Mouse (Mus musculus) left cerebral cortex, adult 8-10 months (tissue): Measurements from ENCODE around the gene Rhpn2. TPM values are rescaled to one million over a fixed set of nuclear protein-coding genes. Genes with fewer than 3 reads are reported as not detected.

ENCODE experiments used
- DNase-seq, 2 experiments: peaks; one replicate each; pipeline ENCODE4 v3.0.0; 2022; ENCODE audit warnings: low spot score in 2 of 2
- total RNA-seq, 4 experiments: library from RNA; stranded (reverse); gene quantifications; 2 replicates each; pipeline ENCODE4 v1.2.4; 2022

Rhpn2 gene
- total RNA-seq, 4 experiments from 2014 or later, result 5.5 to 8.2 (median 7.1) TPM

DNA sequence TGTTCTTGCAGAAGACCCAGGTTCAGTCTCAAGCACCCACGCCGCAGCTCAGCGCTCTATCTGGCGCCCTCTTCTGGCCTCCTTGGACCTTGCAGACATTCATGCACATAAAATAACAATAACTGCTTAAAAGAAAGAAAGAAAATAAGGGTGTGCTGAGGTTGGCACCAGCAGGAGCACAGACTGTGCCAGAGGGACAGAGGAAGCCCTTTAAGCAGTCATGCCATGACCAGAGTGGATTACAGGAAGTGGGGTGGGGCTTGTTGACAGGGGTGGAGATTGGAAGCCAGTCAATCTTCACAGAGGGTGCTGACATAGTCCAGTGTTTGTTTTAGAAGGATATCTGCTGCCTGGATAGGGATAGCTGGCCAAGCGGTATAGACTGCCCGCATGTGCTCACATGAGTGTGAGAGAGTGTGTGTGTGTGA, 52.6 kb downstream of the Rhpn2 start:
- DNase-seq, result no peak

DNA sequence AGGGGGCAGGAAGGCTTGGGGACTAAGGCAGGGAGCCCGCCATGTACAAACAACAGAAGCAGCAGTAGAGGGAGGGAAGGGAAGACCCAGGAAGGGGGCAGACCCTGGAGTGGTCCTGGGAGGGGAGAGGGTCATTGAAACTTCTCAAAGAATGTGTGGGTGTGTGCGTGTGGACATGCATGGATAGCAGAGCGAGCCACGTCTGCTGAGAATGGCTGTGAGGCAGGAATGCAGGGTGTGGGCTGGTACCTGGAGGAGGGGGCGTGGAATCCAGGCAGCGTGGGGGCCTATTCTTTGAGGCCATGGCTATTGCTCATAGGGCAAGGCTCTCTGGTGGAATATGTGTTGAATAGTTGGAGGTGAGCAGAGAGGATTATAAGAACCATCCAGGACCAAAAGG, 54.7 kb downstream of the Rhpn2 start:
- DNase-seq, result no peak

DNA sequence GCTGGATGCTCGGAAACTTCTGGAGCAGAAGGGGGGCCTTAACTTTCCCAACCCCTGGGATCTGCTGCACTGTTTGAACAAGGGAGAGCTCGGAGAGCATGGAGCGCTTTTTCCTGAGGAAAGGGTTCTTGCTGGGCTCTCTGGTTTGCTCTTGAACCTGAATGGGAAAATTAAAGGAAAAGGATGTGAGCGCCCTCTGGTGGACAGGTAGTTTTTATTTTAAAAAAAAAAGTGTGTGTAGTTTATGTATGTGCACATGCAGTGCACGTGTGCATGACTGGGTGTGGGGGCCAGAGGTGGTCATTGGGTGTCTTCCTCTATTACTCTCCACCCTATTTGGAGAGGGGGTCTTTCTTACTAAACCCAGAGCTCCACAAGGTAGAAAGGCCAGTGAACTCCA, 59.0 kb downstream of the Rhpn2 start:
- no peak for DNase-seq

DNA sequence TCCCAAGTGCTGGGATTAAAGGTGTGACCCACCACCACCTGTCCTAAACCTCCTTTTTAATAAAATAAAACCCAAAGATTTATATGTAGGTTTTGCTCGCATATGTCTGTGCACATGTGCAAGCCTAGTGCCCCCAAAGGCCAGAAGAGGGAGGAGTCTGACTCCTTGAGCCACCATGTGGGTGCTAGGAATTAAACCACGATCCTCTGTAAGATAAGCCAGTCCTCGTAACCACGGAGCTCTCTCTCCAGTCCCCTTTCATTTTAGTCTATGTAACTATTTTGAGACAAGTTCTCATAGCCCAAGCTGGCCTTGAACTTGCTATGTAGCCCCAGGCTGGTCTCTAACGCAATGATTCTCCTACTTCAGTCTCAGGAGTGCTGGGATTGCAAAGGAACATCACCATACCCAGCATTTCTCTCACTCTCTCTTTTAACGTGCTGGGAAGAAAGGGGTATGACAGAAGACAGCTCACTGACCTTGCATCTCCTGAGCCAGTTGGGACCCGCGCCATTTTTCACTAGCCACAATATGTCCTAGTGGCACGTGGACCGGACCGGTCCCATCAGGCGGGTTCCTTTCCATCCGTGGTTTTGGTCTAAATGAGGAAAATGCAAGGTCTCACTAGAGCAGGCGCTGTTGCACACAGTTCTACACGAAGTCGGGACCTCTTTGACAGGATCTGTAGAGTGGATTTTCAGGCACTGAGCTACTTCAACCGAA, 61.9 kb downstream of the Rhpn2 start:
- DNase-seq, result no peak

DNA sequence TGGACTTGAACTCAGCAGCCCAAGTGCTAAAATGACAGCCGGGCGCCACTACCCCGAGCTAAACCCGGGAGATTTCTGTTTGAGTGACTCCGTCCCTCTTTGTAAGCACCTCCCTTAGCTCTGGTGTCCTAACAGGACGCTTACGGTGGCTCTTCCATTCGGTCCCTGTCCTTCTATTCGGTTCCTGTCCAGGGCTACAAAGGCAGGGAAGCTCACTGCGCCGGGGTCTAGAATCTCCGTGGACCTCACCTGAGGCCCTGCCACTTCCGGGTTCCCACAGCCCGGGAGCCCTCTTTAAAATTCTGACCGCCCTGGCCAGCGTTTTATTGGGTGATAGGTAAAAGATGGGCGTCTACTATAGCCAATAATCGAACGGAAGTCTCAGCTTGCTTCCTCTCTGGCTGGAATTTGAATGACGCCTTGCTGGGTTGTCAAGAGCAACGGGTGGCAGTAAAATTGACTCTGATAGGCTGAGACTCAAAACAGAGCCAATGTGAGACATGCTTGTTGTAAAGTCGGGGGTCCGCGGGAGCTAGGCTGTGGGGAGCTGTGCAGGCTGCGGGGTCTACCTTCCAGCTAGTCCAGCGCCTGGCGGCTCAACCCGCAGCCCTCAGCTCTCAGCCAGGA, 62.7 kb downstream of the Rhpn2 start, which contains the start of the genes Faap24 and Cep89:
TSS of gene Faap24 (minus strand) at position 295 of the 627 bp plus-strand sequence.
TSS of gene Cep89 (plus strand) at position 494 of the 627 bp plus-strand sequence.
- DNase-seq, result peak; percentile 97

DNA sequence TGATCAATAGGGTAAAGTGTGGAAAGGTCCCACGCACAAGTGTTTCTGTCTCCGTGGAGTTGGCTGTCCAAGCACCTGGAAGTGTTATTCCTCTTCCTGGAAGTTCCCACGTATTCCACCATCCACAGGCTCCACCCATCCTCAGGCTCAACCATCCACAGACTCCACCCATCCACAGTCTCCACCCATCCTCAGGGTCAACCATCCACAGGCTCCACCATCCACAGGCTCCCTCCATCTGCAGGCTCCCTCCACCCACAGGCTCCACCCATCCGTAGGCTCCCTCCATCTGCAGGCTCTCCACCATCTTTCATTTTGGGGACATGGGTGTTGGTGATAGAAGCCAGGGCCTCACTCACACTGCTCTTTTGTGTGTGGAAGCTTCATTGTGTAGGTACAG, 67.2 kb downstream of the Rhpn2 start:
- DNase-seq, result no peak

DNA sequence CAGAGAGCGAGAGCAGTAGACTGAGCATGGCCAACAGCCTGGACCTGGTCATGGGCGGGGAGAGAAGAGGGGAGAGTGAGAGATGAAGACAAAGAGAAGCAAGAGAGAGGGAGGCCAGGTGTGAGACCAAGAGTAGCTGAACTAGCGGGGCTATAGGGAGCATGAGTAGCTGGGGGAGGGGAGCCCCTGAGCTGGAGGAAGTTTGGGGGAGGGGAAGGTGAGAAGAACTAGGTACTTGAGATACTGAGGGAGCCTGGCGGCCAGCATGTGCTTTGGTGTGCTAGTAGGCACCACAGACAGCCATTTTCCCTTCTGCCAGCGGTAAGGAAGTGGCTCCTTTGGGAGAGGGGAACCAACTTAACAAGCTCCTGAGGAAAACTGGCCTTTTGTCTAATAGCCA, 81.3 kb downstream of the Rhpn2 start:
- DNase-seq, result no peak

DNA sequence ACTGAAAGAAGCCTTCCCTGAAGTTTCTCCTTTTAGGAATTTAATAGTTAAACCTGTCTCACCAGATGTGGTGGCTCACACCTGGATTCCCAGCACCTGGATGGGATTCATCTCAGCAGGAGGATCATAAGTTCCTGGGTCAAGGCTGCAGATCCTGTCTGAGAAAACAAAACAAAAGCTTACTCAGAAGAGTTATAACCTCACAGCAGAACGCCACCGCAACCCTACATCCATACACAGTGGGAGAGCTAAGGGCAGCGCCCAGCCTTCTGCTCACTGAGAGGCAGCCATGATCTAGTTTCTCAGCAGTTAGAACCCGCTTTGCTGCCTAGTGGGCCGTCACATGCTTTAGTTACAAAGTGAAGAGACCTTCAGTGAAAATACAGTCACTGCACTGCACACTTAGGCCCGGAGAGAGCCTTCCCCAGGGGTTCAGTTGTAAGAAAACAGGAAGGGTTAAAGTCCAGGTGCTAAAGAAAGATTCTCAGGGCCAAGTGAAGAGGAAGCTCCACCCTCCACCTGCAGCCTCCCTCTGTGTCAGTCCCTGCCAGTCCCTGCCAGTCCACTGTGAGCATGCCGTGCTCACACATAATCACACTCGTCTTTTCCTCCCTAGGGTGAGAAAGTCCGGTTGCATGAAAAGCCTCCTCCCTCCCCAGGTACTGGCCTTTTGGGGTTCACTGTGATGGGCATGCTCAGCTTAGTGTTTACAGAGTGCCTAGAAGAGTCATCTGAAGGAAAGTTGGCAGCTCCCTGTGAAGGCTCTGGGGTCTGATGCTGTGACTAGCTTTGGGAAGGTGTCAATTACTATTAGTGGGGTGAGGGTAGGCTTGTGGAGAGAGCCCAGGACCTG, 82.1 kb downstream of the Rhpn2 start:
- no peak for DNase-seq

DNA sequence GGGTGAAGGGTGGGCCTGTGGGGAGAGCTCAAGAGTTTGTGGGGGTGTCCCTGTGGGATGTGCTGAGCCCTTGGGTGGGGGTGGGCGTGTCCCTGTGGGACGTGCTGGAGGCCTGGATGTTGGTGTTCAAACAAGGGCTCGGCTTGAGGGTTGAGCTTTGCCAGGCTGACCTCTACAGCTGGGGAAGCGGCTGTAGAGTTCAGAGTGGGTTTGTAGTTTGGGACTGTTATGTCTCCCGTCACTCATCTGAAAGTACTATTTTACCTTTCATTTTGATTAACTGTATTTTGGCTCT, 82.6 kb downstream of the Rhpn2 start:
- no peak for DNase-seq

DNA sequence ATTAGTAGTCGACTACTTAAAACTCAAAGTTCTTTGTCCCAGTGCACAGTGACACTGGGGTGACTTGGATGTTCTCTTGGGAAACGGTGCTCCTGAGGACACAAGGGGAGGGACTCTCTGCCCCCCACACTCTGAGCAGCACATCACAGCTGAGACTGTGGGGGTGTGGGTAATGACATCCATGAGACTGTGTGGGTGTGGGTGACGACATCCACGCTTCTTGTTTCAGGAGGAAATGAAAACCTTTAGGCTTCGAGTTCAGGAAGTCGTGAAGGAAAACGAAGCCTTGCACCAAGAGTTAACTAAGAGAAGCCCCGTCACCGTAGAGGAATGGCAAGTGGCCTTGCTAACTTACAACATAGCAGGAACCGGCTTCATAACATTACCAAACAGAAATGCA, 89.1 kb downstream of the Rhpn2 start:
- DNase-seq, result no peak

DNA sequence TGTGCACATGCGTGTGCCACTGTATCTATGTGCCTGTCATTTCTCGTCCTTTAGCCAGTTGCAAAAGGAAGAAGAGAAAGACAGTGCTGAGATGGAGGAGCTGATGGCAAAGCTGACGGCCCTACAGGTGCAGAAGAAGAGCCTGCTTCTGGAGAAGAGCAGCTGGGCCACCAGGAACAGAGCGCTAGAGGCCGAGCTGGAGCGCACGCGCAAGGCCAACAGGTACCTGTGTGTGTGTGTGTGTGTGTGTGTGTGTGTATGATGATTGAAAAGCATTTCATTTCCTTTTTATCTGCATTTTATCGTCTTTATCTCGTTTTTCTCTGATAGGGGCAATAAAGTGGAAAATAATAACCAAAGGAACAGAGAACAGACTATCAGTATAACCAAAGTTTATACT, 94.2 kb downstream of the Rhpn2 start:
- DNase-seq, result no peak

DNA sequence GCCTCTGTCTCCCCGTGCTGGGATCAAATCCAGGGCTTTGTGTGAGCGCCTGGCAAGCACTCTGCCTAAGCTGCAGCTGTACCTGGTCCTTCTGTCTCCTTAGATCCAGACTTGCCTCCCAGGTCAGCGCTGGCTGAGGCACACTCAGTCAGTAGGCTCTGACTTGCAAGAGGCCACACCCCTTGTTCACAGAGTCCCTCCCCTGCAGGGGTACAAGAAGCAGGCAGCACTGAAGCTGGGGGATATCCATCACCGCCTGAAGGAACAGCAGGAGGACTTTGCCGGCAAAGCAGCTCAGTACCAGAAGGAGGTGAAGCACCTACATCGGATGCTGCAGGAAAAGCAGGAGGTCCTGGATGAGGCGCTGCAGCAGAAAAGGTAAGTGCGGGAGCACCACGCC, 101.3 kb downstream of the Rhpn2 start:
- no peak for DNase-seq

Other genes with a start within 250 kb of the Rhpn2 start
- 10 to 100 TPM in 3 of 4 experiments, 1 to 10 TPM in 1; 8.8 to 31.2 (median 15.8) TPM for gene Cebpa, start 214.9 kb upstream of the Rhpn2 start, total RNA-seq
- 10 to 100 TPM; 36.2 to 45.5 (median 37.5) TPM for gene Slc7a10, start 147.8 kb upstream of the Rhpn2 start, total RNA-seq
- gene Lrp3, start 118.7 kb upstream of the Rhpn2 start, total RNA-seq, result 10 to 100 TPM; 74.3 to 86.0 (median 77.5) TPM
- 10 to 100 TPM; 24.2 to 27.5 (median 25.3) TPM for gene Gpatch1, start 15.7 kb upstream of the Rhpn2 start, total RNA-seq
- 1 to 10 TPM; 4.9 to 7.6 (median 6.5) TPM for gene Faap24, start 62.7 kb downstream of the Rhpn2 start, total RNA-seq
- 10 to 100 TPM; 13.7 to 19.8 (median 19.0) TPM for gene Cep89, start 62.9 kb downstream of the Rhpn2 start, total RNA-seq
- not detected for gene Slc7a9, start 114.6 kb downstream of the Rhpn2 start, total RNA-seq
- gene Tdrd12, start 203.6 kb downstream of the Rhpn2 start, total RNA-seq, result under 1 TPM in 3 of 4 experiments, not detected in 1; 0.52 to 0.80 (median 0.57) TPM
- 10 to 100 TPM; 66.3 to 76.5 (median 70.4) TPM for gene Nudt19, start 222.1 kb downstream of the Rhpn2 start, total RNA-seq